Mouse (Mus musculus) G1E (cell line): Measurements from ENCODE around the gene Mdm2. TPM values are rescaled to one million over a fixed set of nuclear protein-coding genes. Genes with fewer than 3 reads are reported as not detected.

ENCODE experiments used
- ATAC-seq: 2 replicates; pipeline ENCODE4 v1.8.0; 2016; ENCODE audit warnings: mild to moderate bottlenecking; ENCODE audit not compliant: insufficient number of reproducible peaks, poor library complexity, low FRiP score, severe bottlenecking; ENCODE audit errors: extremely low read depth
- DNase-seq: peaks from one replicate; pipeline ENCODE4 v3.0.0; 2012; ENCODE audit warnings: low spot score
- H3K27me3 ChIP-seq: 2 replicates; pipeline ENCODE4 v1.6.1; 2012; ENCODE audit warnings: mild to moderate bottlenecking, low read length, inconsistent platforms; ENCODE audit not compliant: insufficient read depth
- H3K36me3 ChIP-seq: replicated peaks from 2 replicates; pipeline ENCODE3; 2012; ENCODE audit warnings: mild to moderate bottlenecking, inconsistent platforms
- H3K4me1 ChIP-seq: 2 replicates; pipeline ENCODE4 v1.6.1; 2012; ENCODE audit warnings: low read depth, low read length, inconsistent platforms, mixed read lengths; ENCODE audit not compliant: insufficient read depth
- H3K4me3 ChIP-seq: 2 replicates; pipeline ENCODE4 v1.5.1; 2012; ENCODE audit warnings: low read depth, mild to moderate bottlenecking, inconsistent platforms, low read length, moderate library complexity, mixed read lengths
- H3K9me3 ChIP-seq: replicated peaks from 2 replicates; pipeline ENCODE4 v1.6.1; 2012; ENCODE audit warnings: inconsistent platforms
- CTCF ChIP-seq: IDR thresholded peaks from 2 replicates; pipeline ENCODE4 v1.5.1; 2012; ENCODE audit warnings: low read depth, low read length, inconsistent platforms, mixed read lengths
- GATA1 ChIP-seq: IDR thresholded peaks from 2 replicates; pipeline ENCODE4 v1.6.1; 2012; ENCODE audit warnings: borderline replicate concordance, low read length, inconsistent platforms, mixed read lengths
- GATA2 ChIP-seq: IDR thresholded peaks from 2 replicates; pipeline ENCODE4 v1.6.1; 2012; ENCODE audit warnings: low read depth, low read length, inconsistent platforms, borderline replicate concordance
- POLR2AphosphoS5 ChIP-seq: IDR thresholded peaks from 2 replicates; pipeline ENCODE4 v1.6.1; 2012; ENCODE audit warnings: low read depth, low read length, inconsistent platforms; ENCODE audit not compliant: insufficient replicate concordance
- TAL1 ChIP-seq: conservative IDR thresholded peaks from 2 replicates; pipeline ENCODE4 v1.6.1; 2012; ENCODE audit warnings: low read depth, low read length, inconsistent platforms, mixed read lengths
- polyA plus RNA-seq: library from polyadenylated mRNA; stranded (reverse); fragments of >175 nt; gene quantifications from 2 replicates; pipeline ENCODE4 v1.2.3, GENCODE M21; 2012
- total RNA-seq, 2 experiments: library from RNA; stranded (forward) in 1 of 2; stranded (reverse) in 1 of 2; fragments of 200-1000 nt in 1 of 2; fragments of >200 nt in 1 of 2; fragmentation: Nextera tagmentation in 1 of 2; gene quantifications; 2 replicates each; pipeline ENCODE4 v1.2.3; 2014 to 2017

Mdm2 gene
- total and polyA plus RNA-seq, 3 experiments, result 41.3 to 153 (median 97.1) TPM

GRCm38 (mm10) chr10:117713466-117713865 lies 2.9 kb upstream of the Mdm2 start:
- DNase-seq, result no peak
- H3K4me3 ChIP-seq, result no peak overlapping the region
- H3K4me1 ChIP-seq, result peaks cover 45% of the 10 kb centered on the region
- peaks cover 4% of the 10 kb centered on the region for H3K36me3 ChIP-seq
- no peaks in the 10 kb centered on the region for H3K9me3 ChIP-seq
- H3K27me3 ChIP-seq, result 0 out of 2 replicates have a peak, but pooled peaks cover 2% of the 10 kb centered on the region
- ATAC-seq, result no peak
- no peak for TF ChIP-seq TAL1
- no peak for TF ChIP-seq GATA2
- no peak for TF ChIP-seq GATA1
- TF ChIP-seq CTCF, result no peak
- no peak for TF ChIP-seq POLR2AphosphoS5

DNA sequence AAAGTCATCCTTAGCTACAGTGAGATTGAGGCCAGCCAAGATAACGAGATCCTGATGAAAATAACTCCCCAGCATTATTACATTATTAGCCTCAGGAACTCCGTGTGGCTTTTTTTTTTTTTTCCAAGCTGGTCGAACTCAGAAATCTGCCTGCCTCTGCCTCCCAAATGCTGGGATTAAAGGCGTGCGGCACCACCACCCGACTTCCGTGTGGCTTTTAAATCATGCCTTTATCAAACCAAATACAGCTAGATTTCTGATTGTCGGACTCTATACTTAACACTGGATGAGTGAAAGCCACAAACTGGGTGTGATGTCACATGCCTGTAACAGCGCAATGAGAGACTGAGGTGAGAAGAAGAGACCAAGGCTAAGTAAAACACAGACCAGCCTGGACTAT lies 2.3 kb upstream of the Mdm2 start:
- Histone ChIP-seq H3K36me3 (peaks cover 6% of the 10 kb centered on the region), H3K9me3 (no peaks in the 10 kb centered on the region), H3K27me3 (0 out of 2 replicates have a peak, but pooled peaks cover 2% of the 10 kb centered on the region), H3K4me1 (peaks cover 39% of the 10 kb centered on the region), H3K4me3 (no peak overlapping the region)
- DNase-seq, result no peak
- TF ChIP-seq GATA2 (no peak), CTCF (no peak)
- ATAC-seq, result no peak

DNA sequence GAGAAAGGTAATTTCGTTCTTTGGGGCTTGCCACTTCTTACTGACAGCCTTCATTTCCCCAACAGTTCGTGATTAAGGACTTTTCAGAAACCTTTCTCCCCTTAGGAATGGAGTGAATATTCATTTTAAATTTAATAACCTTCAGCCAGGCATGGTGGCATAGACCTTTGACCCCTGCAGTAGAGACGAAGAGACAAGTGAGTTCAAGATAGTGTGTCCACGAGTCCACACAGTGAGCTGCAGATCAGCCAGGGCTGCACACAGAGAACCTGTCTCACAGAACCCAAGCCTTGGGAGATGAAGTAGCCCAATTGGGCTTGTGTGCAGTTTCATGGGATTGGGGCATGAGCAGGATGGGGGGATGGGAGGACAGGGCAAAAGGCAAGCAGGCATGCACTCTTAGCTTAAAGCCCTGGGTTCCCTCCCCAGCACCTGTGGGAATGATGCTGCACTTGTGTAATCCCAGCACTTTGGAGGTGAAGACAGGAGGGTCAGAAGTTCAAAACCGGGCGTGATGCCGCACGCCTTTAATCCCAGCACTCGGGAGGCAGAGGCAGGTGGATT lies 1.7 kb upstream of the Mdm2 start:
- ATAC-seq, result no peak
- Histone ChIP-seq H3K4me3 (no peak overlapping the region), H3K36me3 (peaks cover 12% of the 10 kb centered on the region), H3K9me3 (no peaks in the 10 kb centered on the region), H3K4me1 (peaks cover 38% of the 10 kb centered on the region), H3K27me3 (no peaks in the 10 kb centered on the region)
- TF ChIP-seq GATA1, result no peak
- no peak for TF ChIP-seq TAL1
- no peak for TF ChIP-seq POLR2AphosphoS5
- no peak for DNase-seq

DNA sequence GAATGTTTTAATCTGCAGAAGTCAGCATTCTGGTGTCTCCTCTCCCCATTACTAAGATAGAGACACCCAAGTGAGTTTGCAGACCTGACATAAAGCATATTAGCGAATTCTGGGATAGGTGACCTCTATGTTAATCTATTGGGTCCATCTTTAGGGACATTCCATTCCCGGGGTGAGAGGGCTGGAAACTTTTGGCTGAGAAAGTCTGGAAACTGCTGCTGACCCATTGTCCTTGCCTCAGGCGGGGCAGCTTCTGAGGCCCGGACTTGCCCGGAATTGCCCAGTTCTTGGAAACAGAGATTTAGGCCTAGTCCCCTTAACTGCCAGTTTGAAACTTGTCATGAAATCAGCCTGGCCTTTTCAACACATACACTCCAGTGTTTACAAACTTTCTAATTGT lies 850 bp upstream of the Mdm2 start:
- DNase-seq, result no peak
- Histone ChIP-seq H3K27me3 (no peaks in the 10 kb centered on the region), H3K36me3 (peaks cover 20% of the 10 kb centered on the region), H3K4me1 (peaks cover 39% of the 10 kb centered on the region), H3K9me3 (no peaks in the 10 kb centered on the region), H3K4me3 (peak overlapping the region; percentile 88; the same call in 1 of the 2 replicates)
- no peak for ATAC-seq
- TF ChIP-seq GATA2, result no peak
- TF ChIP-seq POLR2AphosphoS5, result no peak
- TF ChIP-seq CTCF, result no peak
- no peak for TF ChIP-seq TAL1
- TF ChIP-seq GATA1, result no peak

DNA sequence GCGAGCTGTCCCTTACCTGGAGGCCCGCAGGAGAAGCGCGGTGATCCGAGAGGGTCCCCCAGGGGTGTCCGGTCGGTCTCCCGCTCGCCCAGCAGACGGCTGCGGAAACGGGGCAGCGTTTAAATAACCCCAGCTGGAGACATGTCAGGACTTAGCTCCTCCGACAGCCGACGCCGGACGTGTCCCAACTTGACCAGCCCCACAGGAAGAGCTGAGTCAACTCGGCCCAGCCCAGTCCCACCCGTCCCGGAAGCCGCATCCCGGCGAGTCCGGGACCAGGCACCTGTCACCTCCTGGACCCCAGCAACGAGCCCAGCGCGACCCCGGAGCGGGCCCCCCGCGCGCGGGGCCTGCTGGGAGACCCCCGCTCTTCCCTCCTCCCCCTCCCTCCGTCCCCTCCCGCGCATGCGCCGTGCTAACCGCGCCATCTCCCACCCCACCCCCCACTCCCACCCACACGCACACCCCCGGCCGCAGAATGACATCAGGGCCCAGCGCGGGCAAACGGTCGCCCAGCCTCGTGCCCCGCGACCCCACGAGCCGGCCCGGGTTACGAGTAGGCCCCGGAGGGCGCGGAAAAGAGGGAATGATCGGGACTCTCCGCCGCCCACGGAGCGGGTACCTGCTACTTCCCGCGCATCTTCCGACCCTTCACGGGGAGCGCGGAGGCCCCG lies 491 bp downstream of the Mdm2 start:
- Histone ChIP-seq H3K9me3 (no peaks in the 10 kb centered on the region), H3K36me3 (peaks cover 31% of the 10 kb centered on the region), H3K4me1 (peaks cover 44% of the 10 kb centered on the region), H3K27me3 (no peaks in the 10 kb centered on the region), H3K4me3 (peak overlapping the region; percentile 88)
- TF ChIP-seq POLR2AphosphoS5 (no peak), TAL1 (no peak), GATA2 (no peak), CTCF (no peak)
- peak; percentile 41 for ATAC-seq
- peak; percentile 74 for DNase-seq

GRCm38 (mm10) chr10:117709326-117709830 lies 1.2 kb downstream of the Mdm2 start:
- H3K36me3 ChIP-seq, result peaks cover 37% of the 10 kb centered on the region
- H3K9me3 ChIP-seq, result no peaks in the 10 kb centered on the region
- H3K27me3 ChIP-seq, result no peaks in the 10 kb centered on the region
- ATAC-seq (no peak), DNase-seq (no peak)
- TF ChIP-seq TAL1 (no peak), GATA2 (no peak), CTCF (no peak), POLR2AphosphoS5 (no peak), GATA1 (no peak)
- peaks cover 41% of the 10 kb centered on the region for H3K4me1 ChIP-seq
- peak overlapping the region; percentile 88 for H3K4me3 ChIP-seq
